ENCODE assay signal across 19 mouse cellular contexts in the genomic region with DNA sequence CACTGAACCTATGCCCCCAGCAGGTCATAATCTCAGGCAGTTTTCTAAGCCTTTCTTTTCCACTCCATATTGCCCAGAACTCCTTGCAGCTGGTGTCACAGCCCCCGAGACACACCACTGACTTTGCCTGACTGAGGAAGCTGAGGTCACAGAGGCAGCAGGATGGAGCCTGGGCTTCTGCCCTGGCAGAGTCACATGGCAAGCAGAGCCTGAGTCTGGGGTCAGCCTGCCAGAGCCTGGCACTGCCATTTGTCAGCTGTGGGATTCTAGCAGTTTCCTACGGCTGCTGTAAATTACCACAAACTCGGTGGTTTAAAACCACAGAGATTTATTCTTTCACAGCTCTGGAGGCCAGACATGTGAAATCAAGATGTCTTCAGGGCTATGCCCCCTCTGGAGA. TPM values are rescaled to one million over a fixed set of nuclear protein-coding genes. Genes with fewer than 3 reads are reported as not detected.
A peak's percentile ranks its signal among the peaks of the same experiment; 100 is the strongest.
DNase-seq lines count a peak whose midpoint lies in the region; ATAC-seq and TF ChIP-seq lines count a peak whose summit lies in the region.
"Had no signal": no experiment of that assay in that cellular context is flagged by ENCODE, and none has a peak within 500 bp of the region (broad histone marks: within the 10 kb centered on the region; RNA-seq: fewer than 3 reads in every experiment).

No protein-coding gene starts in this region.

- H3ac ChIP-seq in myocyte (ENCODE audit: control insufficient read depth, insufficient read length) = no peak overlapping the region

- no peaks in the 10 kb centered on the region for H3K36me3 ChIP-seq in thymus, adult 2 months (ENCODE audit: control insufficient read depth, insufficient read depth, low read length)
- H3K36me3 ChIP-seq in myocyte (ENCODE audit: control insufficient read depth, insufficient read depth) = no peaks in the 10 kb centered on the region
- H3K36me3 ChIP-seq: forebrain, embryonic 15.5 days; heart, embryonic 15.5 days; hindbrain, embryonic 10.5 days; hindbrain, embryonic 15.5 days had no signal

- no peaks in the 10 kb centered on the region for H3K79me2 ChIP-seq in myocyte (ENCODE audit: control insufficient read depth, insufficient read depth)

- no peak overlapping the region for H3K4me3 ChIP-seq in layer of hippocampus, adult 2 months
- no peak overlapping the region for H3K4me3 ChIP-seq in thymus, adult 2 months (ENCODE audit: control insufficient read depth, insufficient read depth, low read length)
- no peak overlapping the region for H3K4me3 ChIP-seq in myocyte
- H3K4me3 ChIP-seq: forebrain, embryonic 15.5 days; heart, embryonic 15.5 days; hindbrain, embryonic 10.5 days; hindbrain, embryonic 15.5 days had no signal

- no peak overlapping the region for H3K4me2 ChIP-seq in myocyte (ENCODE audit: low read depth)
- H3K4me2 ChIP-seq: forebrain, embryonic 15.5 days; heart, embryonic 11.5 days; heart, embryonic 15.5 days; hindbrain, embryonic 15.5 days had no signal

- DNase-seq in layer of hippocampus, adult 2 months (ENCODE audit: low spot score in 2 of 2) = no peak
- no peak for DNase-seq in layer of hippocampus, adult 18-20 months (ENCODE audit: low spot score in 2 of 2)
- peak; percentile 20 for DNase-seq in thymus, postnatal 14 days
- DNase-seq in thymus, adult 2 months = no peak
- DNase-seq in urinary bladder, postnatal 10 days (ENCODE audit: low spot score) = no peak
- DNase-seq: adrenal gland, adult 8-10 months; cerebellum, adult 11-12 months; cerebellum, adult 9-10 months; cerebellum, postnatal 36 days; gastrocnemius, postnatal 36 days; heart, adult 18-20 months; heart, postnatal 14 days had no signal

- peak overlapping the region; percentile 41; the same call in 1 of the 2 replicates for H3K27ac ChIP-seq in layer of hippocampus, adult 2 months
- no peak overlapping the region for H3K27ac ChIP-seq in thymus, adult 2 months (ENCODE audit: control insufficient read depth, insufficient read depth, low read length)
- H3K27ac ChIP-seq: forebrain, embryonic 15.5 days; heart, embryonic 15.5 days; hindbrain, embryonic 10.5 days; hindbrain, embryonic 15.5 days had no signal

- 10% methylated on average over 3 of the region's 3 CpGs for WGBS in thymus, adult 2 months

- TF ChIP-seq POLR2A in thymus, adult 2 months (IDR thresholded peaks at IDR 0.05; ENCODE audit: control insufficient read depth, extremely low read depth, insufficient read depth, low read length, poor library complexity) = no peak
- no peak for TF ChIP-seq POLR2A in myocyte (IDR thresholded peaks at IDR 0.05; ENCODE audit: insufficient read length, low read depth)

- peaks cover 22% of the 10 kb centered on the region for H3K4me1 ChIP-seq in thymus, adult 2 months (replicated peaks; ENCODE audit: control insufficient read depth, insufficient read depth, low read length)

- ATAC-seq in common myeloid progenitor, adult 5-6 weeks (replicated peaks; ENCODE audit: low read depth, poor library complexity, severe bottlenecking) = peak; percentile 73
- ATAC-seq: forebrain, embryonic 15.5 days had no signal

- TF ChIP-seq CTCF in layer of hippocampus, adult 2 months (conservative IDR thresholded peaks at IDR 0.05) = no peak
- no peak for TF ChIP-seq CTCF in thymus, adult 2 months (IDR thresholded peaks at IDR 0.05; ENCODE audit: borderline replicate concordance, control insufficient read depth, extremely low read depth, insufficient read depth, low read length, poor library complexity)

- no peaks in the 10 kb centered on the region for H3K27me3 ChIP-seq in thymus, adult 2 months (ENCODE audit: control insufficient read depth, insufficient read depth, low read length)
- no peaks in the 10 kb centered on the region for H3K27me3 ChIP-seq in myocyte (ENCODE audit: control insufficient read depth, insufficient read depth, insufficient read length)
- H3K27me3 ChIP-seq: forebrain, embryonic 15.5 days; heart, embryonic 15.5 days; hindbrain, embryonic 15.5 days had no signal

TF ChIP-seq in myocyte, 11 proteins besides CTCF, POLR2A, EP300 and RAD21:
- TF ChIP-seq SRF (IDR thresholded peaks at IDR 0.05; ENCODE audit: control insufficient read depth, insufficient read length, low read depth) (no peak), USF1 (IDR thresholded peaks at IDR 0.05; ENCODE audit: low read depth) (no peak), MYOD1 (IDR thresholded peaks at IDR 0.05; ENCODE audit: control insufficient read depth in 1 of 3, insufficient read length in 2 of 3, low read depth in 2 of 3) (no peak), POLR2AphosphoS2 (IDR thresholded peaks at IDR 0.05; ENCODE audit: insufficient read length, low read depth) (no peak), CEBPB (IDR thresholded peaks at IDR 0.05; ENCODE audit: insufficient read depth, poor library complexity, severe bottlenecking) (no peak), E2F4 (IDR thresholded peaks at IDR 0.05; ENCODE audit: insufficient read depth) (no peak), MYOG (IDR thresholded peaks at IDR 0.05; ENCODE audit: control insufficient read depth in 1 of 3, insufficient read depth in 1 of 3, insufficient read length in 2 of 3, low read depth in 2 of 3) (peak in 2 of 3 experiments; percentile 49 to 70)

RNA-seq across cellular contexts. Expression of gene Rtn4rl1, which starts 34.0 kb away (rescaled TPM):
- total RNA-seq in layer of hippocampus, adult 2 months (2021) = 100 to 1,000 TPM; 104 to 110 TPM
- 100 to 1,000 TPM; 109 to 117 TPM for total RNA-seq in layer of hippocampus, adult 18-20 months (2021)
- polyA plus RNA-seq in thymus, adult 2 months (2012; rRNA removed) = 15.3 and 15.5 TPM in 2 replicates
- 0.24 and 1.6 TPM in 2 replicates for total RNA-seq in common myeloid progenitor, adult 5-6 weeks (2017)
- polyA plus RNA-seq in myocyte (2012; fragmentation: generic; extraction: Trizol) = 0.16 TPM

RNA-seq across cellular contexts. Expression of gene Dph1, which starts 36.6 kb away (rescaled TPM):
- 10 to 100 TPM; 30.7 to 31.4 TPM for total RNA-seq in layer of hippocampus, adult 2 months (2021)
- total RNA-seq in layer of hippocampus, adult 18-20 months (2021) = 10 to 100 TPM; 33.2 to 33.9 TPM
- polyA plus RNA-seq in thymus, adult 2 months (2012; rRNA removed) = 28.3 and 33.8 TPM in 2 replicates
- 7.1 and 10.5 TPM in 2 replicates for total RNA-seq in common myeloid progenitor, adult 5-6 weeks (2017)
- polyA plus RNA-seq in myocyte (2012; fragmentation: generic; extraction: Trizol) = 15.8 TPM

RNA-seq across cellular contexts. Expression of gene Ovca2, which starts 49.0 kb away (rescaled TPM):
- total RNA-seq in layer of hippocampus, adult 2 months (2021) = 10 to 100 TPM; 19.3 to 22.4 TPM
- total RNA-seq in layer of hippocampus, adult 18-20 months (2021) = 10 to 100 TPM; 18.3 to 20.5 TPM
- polyA plus RNA-seq in thymus, adult 2 months (2012; rRNA removed) = 37.6 and 48.9 TPM in 2 replicates
- 18.5 and 20.9 TPM in 2 replicates for total RNA-seq in common myeloid progenitor, adult 5-6 weeks (2017)
- 12.2 TPM for polyA plus RNA-seq in myocyte (2012; fragmentation: generic; extraction: Trizol)

RNA-seq across cellular contexts. Expression of gene Hic1, which starts 58.3 kb away (rescaled TPM):
- total RNA-seq in layer of hippocampus, adult 2 months (2021) = 1 to 10 TPM; 3.8 to 3.9 TPM
- total RNA-seq in layer of hippocampus, adult 18-20 months (2021) = 1 to 10 TPM; 2.7 to 3.3 TPM
- polyA plus RNA-seq in thymus, adult 2 months (2012; rRNA removed) = 10.6 and 14.1 TPM in 2 replicates
- total RNA-seq in common myeloid progenitor, adult 5-6 weeks (2017) = 1.1 TPM in 1 of 2 replicates, not detected in the other
- polyA plus RNA-seq in myocyte (2012; fragmentation: generic; extraction: Trizol) = 0.11 TPM

Comparison
In these comparisons a context has a peak if more than half of its experiments do, and no peak if none do; other contexts are left out.
1. RNA of gene Rtn4rl1, which starts 34.0 kb away (total RNA-seq): 109 to 117 TPM in layer of hippocampus, adult 18-20 months and 104 to 110 TPM in layer of hippocampus, adult 2 months; 0.24 to 1.6 TPM in common myeloid progenitor, adult 5-6 weeks; every median in the first group is over 10 times any median in the second.